Mouse (Mus musculus) spleen, adult 2 months (tissue): Measurements from ENCODE around the gene Mylk.

Source experiments
- CTCF ChIP-seq: fragments of 200-500 bp; IDR thresholded peaks from 2 replicates; pipeline ENCODE4 v1.5.1; 2011; ENCODE audit warnings: mild to moderate bottlenecking, inconsistent platforms; ENCODE audit not compliant: insufficient read depth, insufficient read length, insufficient replicate concordance; ENCODE audit errors: extremely low read depth
- POLR2A ChIP-seq: fragments of 200-500 bp; IDR thresholded peaks from 2 replicates; pipeline ENCODE4 v1.6.1; 2011; ENCODE audit warnings: low read depth, low read length, inconsistent platforms

- TF ChIP-seq POLR2A (no peak), CTCF (no peak)
Measured at GRCm38 (mm10) chr16:34984203-34985030, 239.4 kb downstream of the Mylk start.
